Mouse (Mus musculus): ENCODE measurements around the gene Olfr153. TPM values are rescaled to one million over a fixed set of nuclear protein-coding genes. Genes with fewer than 3 reads are reported as not detected.
"Not testable (repeated sequence)": the region's sequence is repeated elsewhere in the genome, so short reads cannot be mapped to it uniquely, and the experiment has no call there.

The Olfr153 gene
- polyA plus RNA-seq, 1 experiment from 2014 or later: not detected

DNA sequence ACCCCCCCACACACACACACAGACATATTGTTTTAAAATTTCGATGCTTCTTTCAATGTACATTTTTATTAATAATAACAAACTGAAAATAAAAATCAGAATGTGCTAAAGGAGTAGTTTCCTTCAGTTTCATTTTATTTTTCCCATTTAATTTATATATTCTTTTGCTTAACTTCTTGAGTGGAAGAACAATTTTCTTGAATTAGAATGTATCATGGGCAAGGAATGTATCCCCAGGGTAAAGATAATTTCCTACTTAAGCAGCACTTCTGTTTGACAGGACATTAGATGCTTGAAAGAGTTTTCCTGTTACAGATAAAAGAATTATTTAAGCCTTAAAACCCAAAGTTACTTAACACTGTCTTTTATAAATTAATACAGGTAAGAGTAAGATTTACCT is 42.0 kb downstream of the Olfr153 start, which contains the start of gene Olfr1129:
Gene Olfr1129 (plus strand): TSS at position 301 of the 400 bp plus-strand sequence.
- 50% methylated on average over 1 of the region's 1 CpGs for WGBS (ENCODE audit: insufficient replicate concordance)
- not testable (repeated sequence) for DNase-seq; H3K4me1 ChIP-seq (replicated peaks); ATAC-seq (ENCODE audit: low read depth); H3K27ac ChIP-seq; H3K27me3 ChIP-seq; H3K9me3 ChIP-seq (replicated peaks); H3K9ac ChIP-seq; H3K4me2 ChIP-seq; H3K36me3 ChIP-seq; H3K4me3 ChIP-seq (replicated peaks)

Other genes with a start within 250 kb of the Olfr153 start
- gene Olfr1118, start 224.2 kb upstream of the Olfr153 start, polyA plus RNA-seq (2015; fragmentation: Nextera tagmentation; extraction: Ambion mirVana): not detected in 2 replicates
- gene Olfr1120, start 177.0 kb upstream of the Olfr153 start, polyA plus RNA-seq (2015; fragmentation: Nextera tagmentation; extraction: Ambion mirVana): not detected in 2 replicates
- not detected in 2 replicates for gene Olfr1121, start 161.9 kb upstream of the Olfr153 start, polyA plus RNA-seq (2015; fragmentation: Nextera tagmentation; extraction: Ambion mirVana)
- gene Olfr1122, start 145.9 kb upstream of the Olfr153 start, polyA plus RNA-seq (2015; fragmentation: Nextera tagmentation; extraction: Ambion mirVana): not detected in 2 replicates
- gene Olfr1123, start 115.2 kb upstream of the Olfr153 start, polyA plus RNA-seq (2015; fragmentation: Nextera tagmentation; extraction: Ambion mirVana): not detected in 2 replicates
- gene Olfr1124, start 101.5 kb upstream of the Olfr153 start, polyA plus RNA-seq (2015; fragmentation: Nextera tagmentation; extraction: Ambion mirVana): 0.06 TPM in 1 of 2 replicates, not detected in the other
- not detected in 2 replicates for gene Olfr1126, start 77.8 kb upstream of the Olfr153 start, polyA plus RNA-seq (2015; fragmentation: Nextera tagmentation; extraction: Ambion mirVana)
- not detected in 2 replicates for gene Pramel7, start 34.7 kb upstream of the Olfr153 start, polyA plus RNA-seq (2015; fragmentation: Nextera tagmentation; extraction: Ambion mirVana)
- gene Pramel6, start 25.2 kb upstream of the Olfr153 start, polyA plus RNA-seq (2015; fragmentation: Nextera tagmentation; extraction: Ambion mirVana): not detected in 2 replicates
- gene Olfr1128, start 13.7 kb downstream of the Olfr153 start, polyA plus RNA-seq (2015; fragmentation: Nextera tagmentation; extraction: Ambion mirVana): not detected in 2 replicates
- not detected in 2 replicates for gene Olfr1129, start 42.1 kb downstream of the Olfr153 start, polyA plus RNA-seq (2015; fragmentation: Nextera tagmentation; extraction: Ambion mirVana)
- gene Olfr1130, start 74.4 kb downstream of the Olfr153 start, polyA plus RNA-seq (2015; fragmentation: Nextera tagmentation; extraction: Ambion mirVana): not detected in 2 replicates
- gene Olfr1131, start 95.3 kb downstream of the Olfr153 start, polyA plus RNA-seq (2015; fragmentation: Nextera tagmentation; extraction: Ambion mirVana): not detected in 2 replicates
- not detected in 2 replicates for gene Olfr1132, start 105.7 kb downstream of the Olfr153 start, polyA plus RNA-seq (2015; fragmentation: Nextera tagmentation; extraction: Ambion mirVana)
- gene Olfr1133, start 115.6 kb downstream of the Olfr153 start, polyA plus RNA-seq (2015; fragmentation: Nextera tagmentation; extraction: Ambion mirVana): not detected in 2 replicates
- not detected in 2 replicates for gene Olfr1134, start 126.7 kb downstream of the Olfr153 start, polyA plus RNA-seq (2015; fragmentation: Nextera tagmentation; extraction: Ambion mirVana)
- not detected in 2 replicates for gene Olfr1135, start 141.9 kb downstream of the Olfr153 start, polyA plus RNA-seq (2015; fragmentation: Nextera tagmentation; extraction: Ambion mirVana)
- gene Olfr1136, start 162.2 kb downstream of the Olfr153 start, polyA plus RNA-seq (2015; fragmentation: Nextera tagmentation; extraction: Ambion mirVana): not detected in 2 replicates
- not detected in 2 replicates for gene Olfr1137, start 181.4 kb downstream of the Olfr153 start, polyA plus RNA-seq (2015; fragmentation: Nextera tagmentation; extraction: Ambion mirVana)
- gene Olfr1138, start 208.2 kb downstream of the Olfr153 start, polyA plus RNA-seq (2015; fragmentation: Nextera tagmentation; extraction: Ambion mirVana): not detected in 2 replicates
- not detected in 2 replicates for gene Olfr1140, start 212.0 kb downstream of the Olfr153 start, polyA plus RNA-seq (2015; fragmentation: Nextera tagmentation; extraction: Ambion mirVana)
- gene Olfr1141, start 222.2 kb downstream of the Olfr153 start, polyA plus RNA-seq (2015; fragmentation: Nextera tagmentation; extraction: Ambion mirVana): not detected in 2 replicates
- not detected in 2 replicates for gene Olfr152, start 247.7 kb downstream of the Olfr153 start, polyA plus RNA-seq (2015; fragmentation: Nextera tagmentation; extraction: Ambion mirVana)